Mouse (Mus musculus): Measurements from ENCODE around the gene Tmem196. TPM values are rescaled to one million over a fixed set of nuclear protein-coding genes. Genes with fewer than 3 reads are reported as not detected.
A peak's percentile ranks its signal among the peaks of the same experiment; 100 is the strongest.
"Not testable (repeated sequence)": the region's sequence is repeated elsewhere in the genome, so short reads cannot be mapped to it uniquely, and the experiment has no call there.

Gene Tmem196
- polyA plus RNA-seq, 1 experiment from 2014 or later: 0.95 TPM

GRCm38 (mm10) chr12:119981731-119982130, 36.1 kb downstream of the Tmem196 start:
- Histone ChIP-seq H3K36me3 (ENCODE audit: insufficient read depth, low read length) (no peaks in the 10 kb centered on the region), H3K9ac (ENCODE audit: low read depth, low read length) (no peak overlapping the region), H3K4me3 (replicated peaks; ENCODE audit: low read depth, low read length) (no peak overlapping the region), H3K27ac (no peak overlapping the region), H3K4me1 (replicated peaks; ENCODE audit: insufficient read depth, low read length) (no peaks in the 10 kb centered on the region), H3K27me3 (ENCODE audit: insufficient read depth, low read length) (no peaks in the 10 kb centered on the region), H3K4me2 (ENCODE audit: low read length) (no peak overlapping the region), H3K9me3 (replicated peaks; ENCODE audit: low read length) (no peaks in the 10 kb centered on the region)
- ATAC-seq (replicated peaks; ENCODE audit: low FRiP score, low read depth): no peak
- 0% methylated on average over 2 of the region's 2 CpGs for WGBS
- TF ChIP-seq CTCF (IDR thresholded peaks at IDR 0.05; ENCODE audit: low read depth): peak; percentile 84
- peak; percentile 80 for DNase-seq (ENCODE audit: low spot score)

DNA sequence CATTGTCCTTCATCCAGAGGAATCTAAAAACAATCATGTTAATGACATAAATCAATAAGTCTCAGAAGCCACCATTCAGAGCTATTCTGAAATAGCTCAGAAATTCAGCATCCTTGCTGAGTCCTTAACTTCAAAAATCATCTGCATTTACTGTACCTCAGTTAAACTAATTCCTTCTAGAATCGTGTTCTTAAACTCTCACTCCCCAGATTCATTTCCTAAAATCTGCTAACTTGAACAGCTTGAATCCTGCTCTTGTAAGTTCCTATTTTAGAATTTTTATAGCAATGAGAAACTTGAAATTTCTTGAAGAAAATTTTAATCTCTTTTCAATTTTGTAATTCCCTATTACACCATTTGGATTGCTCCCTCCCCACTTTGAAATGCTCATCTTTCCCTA, 52.6 kb downstream of the Tmem196 start:
- Histone ChIP-seq H3K4me1 (replicated peaks; ENCODE audit: insufficient read depth, low read length) (no peaks in the 10 kb centered on the region), H3K36me3 (ENCODE audit: insufficient read depth, low read length) (no peaks in the 10 kb centered on the region), H3K4me3 (replicated peaks; ENCODE audit: low read depth, low read length) (no peak overlapping the region), H3K9ac (ENCODE audit: low read depth, low read length) (no peak overlapping the region), H3K27ac (no peak overlapping the region), H3K4me2 (ENCODE audit: low read length) (no peak overlapping the region), H3K27me3 (ENCODE audit: insufficient read depth, low read length) (no peaks in the 10 kb centered on the region), H3K9me3 (replicated peaks; ENCODE audit: low read length) (no peaks in the 10 kb centered on the region)
- DNase-seq (ENCODE audit: low spot score) (no peak), ATAC-seq (replicated peaks; ENCODE audit: low FRiP score, low read depth) (no peak)
- 69% methylated on average over 1 of the region's 1 CpGs for WGBS
- TF ChIP-seq CTCF (IDR thresholded peaks at IDR 0.05; ENCODE audit: low read depth): no peak

GRCm38 (mm10) chr12:120004280-120004679, 58.7 kb downstream of the Tmem196 start:
- Histone ChIP-seq H3K4me1 (replicated peaks; ENCODE audit: insufficient read depth, low read length) (no peaks in the 10 kb centered on the region), H3K9ac (ENCODE audit: low read depth, low read length) (no peak overlapping the region), H3K4me3 (replicated peaks; ENCODE audit: low read depth, low read length) (no peak overlapping the region), H3K36me3 (ENCODE audit: insufficient read depth, low read length) (no peaks in the 10 kb centered on the region), H3K9me3 (replicated peaks; ENCODE audit: low read length) (no peaks in the 10 kb centered on the region), H3K4me2 (ENCODE audit: low read length) (no peak overlapping the region), H3K27me3 (ENCODE audit: insufficient read depth, low read length) (no peaks in the 10 kb centered on the region), H3K27ac (no peak overlapping the region)
- TF ChIP-seq CTCF (IDR thresholded peaks at IDR 0.05; ENCODE audit: low read depth): no peak
- no peak for ATAC-seq (replicated peaks; ENCODE audit: low FRiP score, low read depth)
- DNase-seq (ENCODE audit: low spot score): no peak

DNA sequence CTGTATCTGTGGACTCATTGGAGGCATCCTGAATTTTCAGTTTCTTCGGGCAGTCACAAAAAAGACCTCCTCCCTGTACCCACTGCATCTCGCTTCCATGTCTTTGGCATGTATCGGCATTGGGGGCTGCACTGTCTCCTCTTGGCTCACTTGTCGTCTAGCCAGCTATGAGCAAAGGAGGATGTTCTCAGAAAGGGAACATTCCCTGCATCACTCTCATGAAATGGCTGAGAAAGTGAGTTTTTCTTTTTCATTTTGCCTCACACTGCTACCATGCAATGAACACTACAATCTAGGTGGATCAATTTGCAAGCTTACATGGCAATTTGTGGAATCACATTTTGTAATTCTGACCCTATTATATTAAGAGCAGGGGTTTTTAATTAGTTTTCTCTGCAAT, 69.1 kb downstream of the Tmem196 start:
- Histone ChIP-seq H3K4me2 (ENCODE audit: low read length) (no peak overlapping the region), H3K9ac (ENCODE audit: low read depth, low read length) (no peak overlapping the region), H3K27me3 (ENCODE audit: insufficient read depth, low read length) (no peaks in the 10 kb centered on the region), H3K4me1 (replicated peaks; ENCODE audit: insufficient read depth, low read length) (no peaks in the 10 kb centered on the region), H3K36me3 (ENCODE audit: insufficient read depth, low read length) (no peaks in the 10 kb centered on the region), H3K27ac (no peak overlapping the region), H3K9me3 (replicated peaks; ENCODE audit: low read length) (no peaks in the 10 kb centered on the region), H3K4me3 (replicated peaks; ENCODE audit: low read depth, low read length) (no peak overlapping the region)
- ATAC-seq (replicated peaks; ENCODE audit: low FRiP score, low read depth): no peak
- no peak for DNase-seq (ENCODE audit: low spot score)
- TF ChIP-seq CTCF (IDR thresholded peaks at IDR 0.05; ENCODE audit: low read depth): no peak
- 83% methylated on average over 4 of the region's 4 CpGs for WGBS

- no peak for DNase-seq (ENCODE audit: low spot score)
- 75% methylated on average over 1 of the region's 1 CpGs for WGBS
- no peak overlapping the region for H3K4me2 ChIP-seq (ENCODE audit: low read length)
Measured at GRCm38 (mm10) chr12:120015201-120015600, 69.6 kb downstream of the Tmem196 start.

DNA sequence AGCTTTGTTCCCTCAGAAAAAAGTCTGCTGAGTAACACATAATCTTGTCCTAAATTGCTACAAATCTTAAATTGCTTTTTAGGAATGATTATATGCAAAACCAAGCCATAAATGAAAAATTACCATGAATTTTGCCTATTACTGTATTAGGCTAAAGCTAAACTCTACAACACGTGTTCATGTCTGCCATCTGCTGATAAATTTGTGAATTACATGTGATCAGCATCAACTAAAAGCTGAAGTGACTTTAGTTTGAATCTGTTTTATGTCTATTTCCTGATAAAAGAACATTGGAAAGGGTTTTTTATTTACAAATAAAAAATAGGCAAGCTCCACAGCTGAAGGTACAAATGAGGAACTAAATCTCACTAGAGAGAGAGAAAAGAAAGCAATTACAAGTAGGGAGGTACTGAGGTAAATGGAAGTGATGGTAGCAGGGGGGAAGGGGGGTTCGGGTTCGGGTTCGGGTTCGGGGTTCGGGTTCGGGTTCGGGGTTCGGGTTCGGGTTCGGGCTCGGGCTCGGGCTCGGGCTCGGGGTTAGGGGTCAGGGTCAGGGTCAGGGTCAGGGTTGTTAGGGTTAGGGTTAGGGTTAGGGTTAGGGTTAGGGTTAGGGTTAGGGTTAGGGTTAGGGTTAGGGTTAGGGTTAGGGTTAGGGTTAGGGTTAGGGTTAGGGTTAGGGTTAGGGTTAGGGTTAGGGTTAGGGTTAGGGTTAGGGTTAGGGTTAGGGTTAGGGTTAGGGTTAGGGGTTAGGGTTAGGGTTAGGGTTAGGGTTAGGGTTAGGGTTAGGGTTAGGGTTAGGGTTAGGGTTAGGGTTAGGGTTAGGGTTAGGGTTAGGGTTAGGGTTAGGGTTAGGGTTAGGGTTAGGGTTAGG, 82.7 kb downstream of the Tmem196 start:
- TF ChIP-seq CTCF (IDR thresholded peaks at IDR 0.05; ENCODE audit: low read depth): peak; percentile 67
- not testable (repeated sequence) for H3K4me3 ChIP-seq (replicated peaks; ENCODE audit: low read depth, low read length); ATAC-seq (replicated peaks; ENCODE audit: low FRiP score, low read depth); H3K27me3 ChIP-seq (ENCODE audit: insufficient read depth, low read length); H3K4me2 ChIP-seq (ENCODE audit: low read length); H3K36me3 ChIP-seq (ENCODE audit: insufficient read depth, low read length); H3K4me1 ChIP-seq (replicated peaks; ENCODE audit: insufficient read depth, low read length); H3K9ac ChIP-seq (ENCODE audit: low read depth, low read length); H3K9me3 ChIP-seq (replicated peaks; ENCODE audit: low read length); H3K27ac ChIP-seq
- whole genome bisulfite sequencing: 83% methylated on average over 15 of the region's 15 CpGs
- peak; percentile 80 for DNase-seq (ENCODE audit: low spot score)

More at GRCm38 (mm10) chr12:120015201-120015600, 69.6 kb downstream of the Tmem196 start:
- ATAC-seq (replicated peaks; ENCODE audit: low FRiP score, low read depth): no peak
- no peak for TF ChIP-seq CTCF (IDR thresholded peaks at IDR 0.05; ENCODE audit: low read depth)
- Histone ChIP-seq H3K9ac (ENCODE audit: low read depth, low read length) (no peak overlapping the region), H3K4me3 (replicated peaks; ENCODE audit: low read depth, low read length) (no peak overlapping the region), H3K27me3 (ENCODE audit: insufficient read depth, low read length) (no peaks in the 10 kb centered on the region), H3K4me1 (replicated peaks; ENCODE audit: insufficient read depth, low read length) (no peaks in the 10 kb centered on the region), H3K27ac (no peak overlapping the region), H3K36me3 (ENCODE audit: insufficient read depth, low read length) (no peaks in the 10 kb centered on the region), H3K9me3 (replicated peaks; ENCODE audit: low read length) (no peaks in the 10 kb centered on the region)

Data from kidney, postnatal 0 days (tissue).